Mouse (Mus musculus) hindbrain, embryonic 14.5 days (tissue): ENCODE measurements around the gene Stat1. TPM values are rescaled to one million over a fixed set of nuclear protein-coding genes. Genes with fewer than 3 reads are reported as not detected.

Experiments used
- ATAC-seq: fragments of 200-750 bp; cut with Nextera tagmentation; 2 replicates; pipeline ENCODE4 v1.8.0; 2017; ENCODE audit warnings: moderate number of reproducible peaks, mild to moderate bottlenecking, moderate TSS enrichment, moderate library complexity; ENCODE audit not compliant: low FRiP score
- DNase-seq: peaks from one replicate; pipeline ENCODE4 v3.0.0-alpha.2; 2015; ENCODE audit warnings: low spot score
- H3K27ac ChIP-seq: fragments of 300-500 bp; sonication (generic); 2 replicates; pipeline ENCODE4 v1.5.1; 2014; ENCODE audit warnings: mild to moderate bottlenecking, moderate library complexity
- H3K27me3 ChIP-seq: fragments of 300-500 bp; sonication (generic); 2 replicates; pipeline ENCODE4 v1.6.1; 2014; ENCODE audit warnings: mild to moderate bottlenecking, low read length, mixed read lengths; ENCODE audit not compliant: control insufficient read depth, insufficient read depth
- H3K36me3 ChIP-seq: fragments of 300-500 bp; sonication (generic); replicated peaks from 2 replicates; pipeline ENCODE4 v1.6.1; 2014; ENCODE audit not compliant: control insufficient read depth, insufficient read depth
- H3K4me1 ChIP-seq: fragments of 300-500 bp; sonication (generic); replicated peaks from 2 replicates; pipeline ENCODE4 v1.6.1; 2014; ENCODE audit warnings: antibody characterized with exemption, low read length, mixed read lengths; ENCODE audit not compliant: control insufficient read depth, insufficient read depth
- H3K4me2 ChIP-seq: fragments of 300-500 bp; sonication (generic); replicated peaks from 2 replicates; pipeline ENCODE4 v1.6.1; 2014; ENCODE audit warnings: mild to moderate bottlenecking, moderate library complexity
- H3K4me3 ChIP-seq: fragments of 300-500 bp; sonication (generic); replicated peaks from 2 replicates; pipeline ENCODE4 v1.5.1; 2014; ENCODE audit warnings: mild to moderate bottlenecking, low read length
- H3K9ac ChIP-seq: fragments of 300-500 bp; sonication (generic); 2 replicates; pipeline ENCODE4 v1.6.1; 2014
- H3K9me3 ChIP-seq: fragments of 300-500 bp; sonication (generic); 2 replicates; pipeline ENCODE4 v1.6.1; 2016; ENCODE audit warnings: low read length; ENCODE audit not compliant: control insufficient read depth
- WGBS: fragments of 180-500 bp; shearing (Covaris S2); extraction: QIAGEN DNeasy Blood & Tissue Kit; methylation state at CpG from one replicate; pipeline ENCODE4 v1.1.7; 2014; 5-methylcytosine and 5-hydroxymethylcytosine counted together
- polyA plus RNA-seq: library from polyadenylated mRNA; unstranded; fragments of >200 nt; fragmentation: Nextera tagmentation; extraction: Ambion mirVana; gene quantifications from 2 replicates; pipeline ENCODE4 v1.2.1, GENCODE M21; 2014

Gene Stat1
- polyA plus RNA-seq, 1 experiment from 2014 or later, result 17.3 TPM

GRCm38 (mm10) chr1:52152369-52152768 is 33.1 kb downstream of the Stat1 start:
- Histone ChIP-seq H3K36me3 (no peaks in the 10 kb centered on the region; the same call in 1 of the 2 replicates), H3K9me3 (no peaks in the 10 kb centered on the region), H3K27me3 (no peaks in the 10 kb centered on the region), H3K9ac (no peak overlapping the region), H3K4me2 (no peak overlapping the region), H3K27ac (no peak overlapping the region), H3K4me3 (no peak overlapping the region), H3K4me1 (no peaks in the 10 kb centered on the region)
- DNase-seq, result no peak
- WGBS, result 70% methylated on average over 13 of the region's 13 CpGs
- no peak for ATAC-seq

GRCm38 (mm10) chr1:52152936-52153335 is 33.7 kb downstream of the Stat1 start:
- WGBS, result 57% methylated on average over 3 of the region's 3 CpGs
- Histone ChIP-seq H3K36me3 (no peaks in the 10 kb centered on the region; the same call in 1 of the 2 replicates), H3K4me1 (no peaks in the 10 kb centered on the region), H3K27ac (no peak overlapping the region), H3K4me2 (no peak overlapping the region), H3K9me3 (no peaks in the 10 kb centered on the region), H3K27me3 (no peaks in the 10 kb centered on the region), H3K9ac (no peak overlapping the region), H3K4me3 (no peak overlapping the region)
- ATAC-seq (no peak), DNase-seq (no peak)

GRCm38 (mm10) chr1:52154890-52155289 is 35.6 kb downstream of the Stat1 start:
- DNase-seq (no peak), ATAC-seq (no peak)
- 90% methylated on average over 8 of the region's 8 CpGs for WGBS

GRCm38 (mm10) chr1:52156351-52156750 is 37.1 kb downstream of the Stat1 start:
- no peaks in the 10 kb centered on the region for H3K4me1 ChIP-seq
- no peak overlapping the region for H3K27ac ChIP-seq
- no peak overlapping the region for H3K4me2 ChIP-seq
- no peaks in the 10 kb centered on the region for H3K27me3 ChIP-seq
- ATAC-seq, result no peak
- 92% methylated on average over 10 of the region's 10 CpGs for whole genome bisulfite sequencing
- no peak overlapping the region for H3K9ac ChIP-seq
- no peak overlapping the region for H3K4me3 ChIP-seq
- no peaks in the 10 kb centered on the region; the same call in 1 of the 2 replicates for H3K36me3 ChIP-seq
- H3K9me3 ChIP-seq, result no peaks in the 10 kb centered on the region
- DNase-seq, result no peak

More at GRCm38 (mm10) chr1:52154890-52155289, 35.6 kb downstream of the Stat1 start:
- H3K27ac ChIP-seq, result no peak overlapping the region
- H3K4me2 ChIP-seq, result no peak overlapping the region
- H3K4me1 ChIP-seq, result no peaks in the 10 kb centered on the region
- no peak overlapping the region for H3K4me3 ChIP-seq
- H3K27me3 ChIP-seq, result no peaks in the 10 kb centered on the region
- no peaks in the 10 kb centered on the region; the same call in 1 of the 2 replicates for H3K36me3 ChIP-seq
- no peak overlapping the region for H3K9ac ChIP-seq
- H3K9me3 ChIP-seq, result no peaks in the 10 kb centered on the region

GRCm38 (mm10) chr1:52158040-52158439 is 38.8 kb downstream of the Stat1 start:
- Histone ChIP-seq H3K4me1 (no peaks in the 10 kb centered on the region), H3K36me3 (no peaks in the 10 kb centered on the region; the same call in 1 of the 2 replicates), H3K9ac (no peak overlapping the region), H3K4me2 (no peak overlapping the region), H3K9me3 (no peaks in the 10 kb centered on the region), H3K27me3 (no peaks in the 10 kb centered on the region), H3K4me3 (no peak overlapping the region), H3K27ac (no peak overlapping the region)
- no peak for DNase-seq
- no peak for ATAC-seq
- 100% methylated on average over 2 of the region's 2 CpGs for WGBS

GRCm38 (mm10) chr1:52158490-52159381 is 39.5 kb downstream of the Stat1 start:
- Histone ChIP-seq H3K36me3 (no peaks in the 10 kb centered on the region; the same call in 1 of the 2 replicates), H3K4me2 (no peak overlapping the region), H3K9ac (no peak overlapping the region), H3K9me3 (no peaks in the 10 kb centered on the region), H3K27me3 (no peaks in the 10 kb centered on the region), H3K4me3 (no peak overlapping the region), H3K27ac (no peak overlapping the region), H3K4me1 (no peaks in the 10 kb centered on the region)
- DNase-seq (no peak), ATAC-seq (no peak)
- WGBS, result 84% methylated on average over 17 of the region's 17 CpGs

GRCm38 (mm10) chr1:52161151-52161550 is 41.9 kb downstream of the Stat1 start:
- DNase-seq (no peak), ATAC-seq (no peak)
- Histone ChIP-seq H3K9ac (no peak overlapping the region), H3K27me3 (no peaks in the 10 kb centered on the region), H3K4me1 (no peaks in the 10 kb centered on the region), H3K4me3 (no peak overlapping the region), H3K27ac (no peak overlapping the region), H3K4me2 (no peak overlapping the region), H3K9me3 (no peaks in the 10 kb centered on the region), H3K36me3 (peaks cover 7% of the 10 kb centered on the region)
- 93% methylated on average over 8 of the region's 8 CpGs for WGBS

GRCm38 (mm10) chr1:52163707-52164457 is 44.6 kb downstream of the Stat1 start:
- Histone ChIP-seq H3K9ac (no peak overlapping the region), H3K27ac (no peak overlapping the region), H3K4me1 (no peaks in the 10 kb centered on the region), H3K36me3 (peaks cover 24% of the 10 kb centered on the region), H3K4me2 (no peak overlapping the region), H3K9me3 (no peaks in the 10 kb centered on the region), H3K27me3 (no peaks in the 10 kb centered on the region), H3K4me3 (no peak overlapping the region)
- DNase-seq (no peak), ATAC-seq (no peak)
- whole genome bisulfite sequencing, result 93% methylated on average over 5 of the region's 5 CpGs

GRCm38 (mm10) chr1:52166652-52167220 is 47.5 kb downstream of the Stat1 start:
- peaks cover 24% of the 10 kb centered on the region for H3K36me3 ChIP-seq
- H3K9me3 ChIP-seq, result no peaks in the 10 kb centered on the region
- no peak overlapping the region for H3K4me2 ChIP-seq
- DNase-seq, result no peak
- no peak overlapping the region for H3K4me3 ChIP-seq
- ATAC-seq, result no peak
- H3K9ac ChIP-seq, result no peak overlapping the region
- no peak overlapping the region for H3K27ac ChIP-seq
- no peaks in the 10 kb centered on the region for H3K4me1 ChIP-seq
- WGBS, result 71% methylated on average over 14 of the region's 14 CpGs
- no peaks in the 10 kb centered on the region for H3K27me3 ChIP-seq
